Mouse (Mus musculus): ENCODE results near the gene Msi2.

GRCm38 (mm10) chr11:88372589-88372988 lies 345.7 kb downstream of the Msi2 start:
- TF ChIP-seq CTCF (IDR thresholded peaks at IDR 0.05; ENCODE audit: low read depth, low read length): no peak
- no peak for TF ChIP-seq POLR2A (IDR thresholded peaks at IDR 0.05; ENCODE audit: extremely low read depth, insufficient read depth, low read length)
